Mouse (Mus musculus) liver (tissue): ENCODE results near the gene Ms4a15.

Experiments
- DNase-seq: peaks from one replicate; pipeline ENCODE4 v3.0.0-alpha.2; 2020; ENCODE audit warnings: mixed read lengths

Ms4a15 gene

GRCm38 (mm10) chr19:10993150-10993549 lies at the start of gene Ms4a15:
Ms4a15 (minus strand) TSS chr19:10993250.
- DNase-seq: no peak

GRCm38 (mm10) chr19:11037570-11037969 lies 44.5 kb upstream of the Ms4a15 start:
- no peak for DNase-seq

DNA sequence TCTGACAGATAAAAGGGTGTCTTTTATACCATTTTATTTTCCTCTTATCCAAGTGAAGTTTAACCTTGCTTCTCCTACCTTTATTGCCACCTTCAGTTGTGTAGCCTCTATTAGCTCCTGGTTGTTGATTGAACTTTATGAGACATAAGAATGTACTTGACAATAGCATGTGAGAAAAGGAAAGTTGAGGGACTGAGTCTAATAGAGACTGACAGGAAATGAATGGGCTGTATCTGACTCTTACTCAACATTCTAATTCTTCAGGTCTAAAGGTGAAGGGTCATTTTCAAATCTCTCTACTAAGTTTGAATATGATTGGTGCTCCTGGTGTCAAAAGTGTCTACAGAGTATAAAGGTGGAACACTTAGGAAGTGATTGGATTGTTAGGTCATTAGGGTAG lies 29.3 kb upstream of the Ms4a15 start:
- no peak for DNase-seq

GRCm38 (mm10) chr19:11017891-11018290 lies 24.8 kb upstream of the Ms4a15 start, which contains the start of gene Ms4a18:
Ms4a18 (minus strand) TSS chr19:11018031.
- DNase-seq: no peak

GRCm38 (mm10) chr19:11017251-11017650 lies 24.2 kb upstream of the Ms4a15 start:
- no peak for DNase-seq

- DNase-seq: no peak
These were observed 22.9 kb upstream of the Ms4a15 start for GRCm38 (mm10) chr19:11015998-11016397.

GRCm38 (mm10) chr19:11015468-11015867 lies 22.4 kb upstream of the Ms4a15 start:
- no peak for DNase-seq

GRCm38 (mm10) chr19:10991911-10992310 lies 1.1 kb downstream of the Ms4a15 start:
- no peak for DNase-seq

DNA sequence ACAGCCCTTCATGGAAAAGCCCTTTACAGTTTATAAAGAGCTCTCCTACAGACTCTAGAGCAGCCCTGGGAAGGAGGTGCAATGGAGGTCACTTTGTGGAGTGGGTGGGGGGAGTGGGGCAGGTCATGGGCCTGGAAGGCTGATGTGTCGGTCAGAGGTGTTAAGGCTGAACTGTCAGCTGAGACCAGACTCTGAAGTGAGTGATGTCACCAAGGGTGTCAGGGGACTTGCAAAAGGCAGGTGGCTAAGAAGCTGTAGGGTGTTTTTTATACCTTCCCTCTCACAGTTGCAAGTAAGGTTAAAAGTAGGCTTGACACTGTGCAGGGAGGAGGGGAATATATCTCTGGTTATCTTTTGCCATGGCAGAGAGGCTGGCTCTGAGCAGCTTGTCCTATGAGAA lies 2.3 kb downstream of the Ms4a15 start:
- no peak for DNase-seq

DNA sequence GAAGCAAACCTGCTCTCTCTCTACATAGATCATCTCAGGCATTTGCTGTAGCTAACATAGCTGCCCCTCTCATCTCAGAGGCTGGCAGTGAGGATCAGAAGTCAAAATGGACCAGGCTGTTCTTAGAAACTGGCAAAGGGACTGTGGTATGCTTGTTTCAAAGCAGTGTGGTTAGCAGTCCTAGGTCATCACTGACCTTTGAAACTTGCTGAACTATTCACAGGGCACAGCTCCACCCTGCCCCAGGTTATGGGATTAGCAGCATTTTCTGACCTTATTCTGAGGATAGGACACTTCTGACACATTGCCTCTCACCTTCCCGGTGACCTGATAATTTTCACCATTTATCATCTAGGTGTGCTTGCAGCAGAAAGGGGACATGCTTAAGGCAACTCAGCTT lies 4.5 kb downstream of the Ms4a15 start:
- no peak for DNase-seq

- DNase-seq: no peak
These were observed 7.2 kb downstream of the Ms4a15 start for GRCm38 (mm10) chr19:10985889-10986288.

DNA sequence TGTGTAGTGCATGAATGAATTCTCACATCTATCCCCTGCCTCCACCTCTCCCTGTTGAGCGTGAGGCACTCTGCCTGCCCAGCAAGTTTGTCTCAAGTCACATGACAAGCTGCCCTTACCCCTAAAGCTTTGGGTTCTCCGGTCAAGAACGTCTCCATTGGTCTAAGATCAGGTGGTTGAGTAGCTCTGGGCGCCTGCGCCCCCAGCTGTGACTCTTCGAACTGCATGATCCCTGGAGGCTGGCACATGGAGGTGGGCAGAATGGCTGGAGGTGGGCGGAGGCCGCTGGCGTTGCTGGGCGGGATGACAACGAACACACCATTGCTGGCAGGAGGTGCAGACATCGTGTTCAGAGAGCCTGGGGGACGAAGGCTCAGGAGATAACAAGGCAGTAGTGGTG lies 8.5 kb downstream of the Ms4a15 start:
- DNase-seq: no peak

GRCm38 (mm10) chr19:10983146-10983545 lies 9.9 kb downstream of the Ms4a15 start:
- peak; percentile 37 for DNase-seq

DNA sequence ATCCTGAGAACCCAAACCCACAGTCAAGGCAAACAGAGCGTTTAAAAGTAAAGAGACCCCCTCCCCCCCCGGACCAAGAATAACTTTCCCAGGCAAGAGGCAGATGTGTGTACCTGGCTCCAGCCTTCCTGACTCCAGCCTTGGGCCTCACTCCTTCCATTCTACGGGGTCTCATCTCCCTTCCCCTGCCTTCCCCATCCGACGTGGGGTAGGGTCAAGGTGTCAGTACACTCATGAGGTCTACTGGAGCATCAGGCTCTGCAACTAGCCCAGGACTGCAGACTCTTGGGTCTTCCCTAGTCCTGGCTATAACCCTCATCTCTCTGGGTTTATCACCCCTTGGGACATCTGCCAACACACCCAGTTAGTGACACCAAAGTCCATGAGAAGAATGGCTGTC lies 12.8 kb downstream of the Ms4a15 start:
- DNase-seq: no peak

DNA sequence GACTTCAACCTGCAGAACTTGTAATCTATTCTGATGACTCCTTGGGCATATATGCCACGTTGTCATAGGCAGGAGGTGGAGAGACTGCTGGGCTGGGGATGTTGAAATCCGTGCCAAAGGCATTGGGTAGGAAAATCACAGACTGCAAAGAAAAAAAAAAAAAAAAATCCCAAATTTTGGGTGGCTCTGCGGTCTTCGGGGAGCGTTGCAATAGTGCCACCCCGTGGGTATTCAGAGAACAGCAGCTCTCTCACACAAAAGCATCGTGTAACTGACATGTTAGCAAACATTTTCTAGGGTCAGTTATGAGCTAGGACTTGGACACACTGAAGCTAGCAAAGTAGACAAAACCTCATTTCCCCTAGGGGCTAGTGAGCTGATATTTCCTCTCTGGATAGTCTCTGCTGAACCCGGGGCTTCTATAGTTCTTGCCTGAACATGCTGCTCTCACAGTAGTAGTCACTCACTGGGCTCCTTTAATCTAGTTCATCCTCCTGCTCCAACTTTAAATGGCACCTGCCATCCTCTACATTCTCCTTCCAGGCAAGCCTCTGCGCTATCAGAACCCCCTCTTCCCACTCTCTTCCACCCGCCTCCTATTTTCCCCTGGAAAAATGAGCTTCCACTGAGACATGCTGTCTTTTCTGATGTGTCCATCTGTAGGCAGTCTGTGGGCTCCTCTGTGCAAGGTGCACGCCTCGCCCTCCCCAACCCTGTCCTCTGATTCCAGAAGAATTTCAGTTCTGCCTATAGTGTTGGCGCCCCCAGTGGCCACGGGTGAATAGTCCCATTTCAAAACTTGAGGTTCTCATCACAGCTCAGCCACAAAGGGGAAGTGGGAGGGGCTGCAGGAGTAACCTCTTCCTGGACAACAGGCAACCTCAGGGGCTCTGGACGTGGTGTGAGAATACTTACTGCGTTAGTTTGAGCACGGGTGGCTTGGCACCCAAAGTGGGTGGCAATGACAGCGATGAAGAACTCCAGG lies 13.6 kb downstream of the Ms4a15 start:
- peak; percentile 79 for DNase-seq

- DNase-seq: no peak
These were observed 16.7 kb downstream of the Ms4a15 start for GRCm38 (mm10) chr19:10976318-10976717.

- no peak for DNase-seq
These were observed 17.9 kb downstream of the Ms4a15 start for GRCm38 (mm10) chr19:10975187-10975586.

- no peak for DNase-seq
These were observed 18.7 kb downstream of the Ms4a15 start, which contains the start of gene Ms4a10 for GRCm38 (mm10) chr19:10974238-10974865. Ms4a10 (minus strand) TSS chr19:10974670.

GRCm38 (mm10) chr19:10973187-10973586 lies 19.9 kb downstream of the Ms4a15 start:
- no peak for DNase-seq

DNA sequence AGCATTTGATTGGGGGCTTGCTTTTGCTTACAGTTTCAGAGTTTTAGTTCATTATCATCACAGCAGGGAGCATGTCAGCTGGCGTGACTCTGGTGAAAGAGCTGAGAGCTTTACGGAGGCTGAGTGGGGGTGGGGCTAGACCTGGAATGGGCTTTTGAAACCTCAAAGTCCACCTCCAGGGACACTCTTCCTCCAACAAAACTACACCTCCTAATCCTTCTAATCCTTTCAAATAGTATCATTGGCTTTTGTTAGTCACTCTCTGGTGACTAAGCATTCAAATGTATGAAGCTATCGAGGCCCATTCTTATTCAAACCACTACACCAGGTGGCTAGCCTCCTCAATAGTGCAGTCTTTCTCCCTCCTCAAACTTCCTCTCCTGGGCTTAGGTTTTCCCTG lies 20.4 kb downstream of the Ms4a15 start:
- DNase-seq: no peak

GRCm38 (mm10) chr19:10970457-10970856 lies 22.6 kb downstream of the Ms4a15 start:
- DNase-seq: no peak

DNA sequence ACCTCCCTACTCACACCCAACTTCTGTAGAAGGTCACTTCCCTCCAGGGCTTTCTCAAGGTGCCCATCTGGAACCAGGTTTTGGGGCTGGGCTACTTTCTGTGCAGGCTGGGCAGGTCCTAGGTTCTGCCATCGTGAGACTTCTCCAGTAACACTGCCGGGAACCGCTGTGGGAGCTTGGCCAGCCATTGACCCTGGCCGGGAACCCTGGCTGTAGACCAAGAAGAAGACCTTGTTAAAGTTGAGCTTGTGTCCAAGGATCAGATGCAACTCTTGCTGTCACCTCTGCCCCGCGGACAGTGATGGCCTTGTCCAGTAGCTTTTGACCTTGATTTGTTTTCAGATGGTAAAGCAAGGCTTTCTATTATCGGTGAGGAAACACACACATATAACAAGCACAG lies 24.5 kb downstream of the Ms4a15 start:
- no peak for DNase-seq

GRCm38 (mm10) chr19:10965721-10966120 lies 27.3 kb downstream of the Ms4a15 start:
- no peak for DNase-seq

- DNase-seq: no peak
These were observed 33.1 kb downstream of the Ms4a15 start for GRCm38 (mm10) chr19:10959978-10960346.
